Mouse (Mus musculus): ENCODE data around the gene Stx1a. TPM values are rescaled to one million over a fixed set of nuclear protein-coding genes. Genes with fewer than 3 reads are reported as not detected.

Stx1a gene
- 6.6 and 9.0 TPM in 2 replicates for polyA plus RNA-seq (2015; fragmentation: Nextera tagmentation; extraction: Ambion mirVana)

DNA sequence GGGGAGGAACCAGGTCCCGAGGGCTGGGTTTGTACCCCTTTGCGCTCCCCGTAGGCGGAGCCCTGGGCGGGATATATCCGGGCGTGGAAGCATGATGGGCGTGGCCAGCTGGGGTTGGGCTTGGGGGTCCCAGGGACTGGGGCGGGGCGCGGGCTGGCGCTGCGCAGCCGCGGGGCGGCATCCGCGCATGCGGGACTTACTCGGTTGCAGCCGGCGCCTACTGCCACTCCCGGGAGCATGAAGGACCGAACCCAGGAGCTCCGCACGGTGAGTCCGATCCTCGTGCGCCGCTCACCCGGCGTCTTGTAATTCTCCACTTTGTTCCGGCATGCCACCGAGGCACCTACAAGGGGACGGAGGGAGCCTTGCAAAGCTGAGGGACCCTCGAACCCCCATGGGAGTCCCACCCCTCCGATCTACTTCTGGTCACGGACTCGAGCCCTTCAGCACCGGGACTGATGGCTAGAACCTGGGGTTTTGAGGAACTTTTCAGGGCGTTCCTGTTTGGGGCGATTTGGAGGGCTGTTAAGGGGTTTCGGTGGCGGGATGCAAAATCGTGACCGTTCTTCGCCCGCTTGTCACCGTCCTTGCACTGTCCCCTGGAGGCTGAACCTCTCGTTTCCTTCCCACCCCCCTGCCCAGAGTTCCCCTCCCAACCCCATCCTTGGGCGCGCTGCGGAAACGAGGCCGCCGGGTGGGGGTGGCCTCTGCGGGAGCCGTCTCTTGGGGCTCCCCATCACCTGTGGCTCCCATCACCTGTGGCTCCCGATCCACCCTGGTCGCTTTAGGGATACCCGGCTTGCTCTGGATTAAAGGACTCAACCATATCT lies at the start of gene Stx1a:
Gene Stx1a, plus strand, starts transcription at position 139 of the 830 bp plus-strand sequence.
- TF ChIP-seq CTCF (IDR thresholded peaks at IDR 0.05; ENCODE audit: low read depth), result no peak
- ATAC-seq (replicated peaks; ENCODE audit: low FRiP score, low read depth) (peak; percentile 85), DNase-seq (ENCODE audit: low spot score) (peak; percentile 96)
- no peaks in the 10 kb centered on the region for H3K9me3 ChIP-seq (replicated peaks; ENCODE audit: low read length)
- peak within 1 kb of the TSS; percentile 90 for H3K4me2 ChIP-seq (ENCODE audit: low read length)
- H3K27me3 ChIP-seq (ENCODE audit: insufficient read depth, low read length), result no peaks in the 10 kb centered on the region
- WGBS, result under 1% methylated on average over 61 of the region's 61 CpGs
- H3K9ac ChIP-seq (ENCODE audit: low read depth, low read length), result peak within 1 kb of the TSS; percentile 73
- peaks cover 23% of the 10 kb centered on the region for H3K4me1 ChIP-seq (replicated peaks; ENCODE audit: insufficient read depth, low read length)
- H3K27ac ChIP-seq, result no peak within 1 kb of the TSS
- H3K4me3 ChIP-seq (replicated peaks; ENCODE audit: low read depth, low read length), result peak within 1 kb of the TSS; percentile 72
- H3K36me3 ChIP-seq (ENCODE audit: insufficient read depth, low read length), result no peaks in the 10 kb centered on the region

DNA sequence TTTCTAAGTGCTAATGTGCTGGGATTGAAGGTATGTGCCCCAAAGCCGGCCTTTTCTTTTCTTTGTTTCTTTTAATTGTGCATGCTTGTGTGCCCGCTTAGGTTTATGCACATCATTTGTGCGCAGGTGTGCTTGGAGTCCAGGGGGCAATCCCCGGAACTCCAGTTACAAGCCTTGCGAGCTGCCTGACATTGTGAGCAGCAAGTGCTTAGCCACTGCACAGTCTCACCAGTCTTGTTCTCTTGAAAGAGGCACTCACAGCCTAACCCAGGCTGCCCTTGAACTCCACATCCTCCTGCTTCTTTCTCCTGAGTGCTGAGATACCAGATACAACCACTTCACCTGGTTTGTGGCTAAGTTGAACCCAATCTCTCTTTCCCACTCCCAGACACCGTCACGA lies 49.8 kb upstream of the Stx1a start:
- H3K27ac ChIP-seq, result no peak overlapping the region
- no peak for ATAC-seq (replicated peaks; ENCODE audit: low FRiP score, low read depth)

DNA sequence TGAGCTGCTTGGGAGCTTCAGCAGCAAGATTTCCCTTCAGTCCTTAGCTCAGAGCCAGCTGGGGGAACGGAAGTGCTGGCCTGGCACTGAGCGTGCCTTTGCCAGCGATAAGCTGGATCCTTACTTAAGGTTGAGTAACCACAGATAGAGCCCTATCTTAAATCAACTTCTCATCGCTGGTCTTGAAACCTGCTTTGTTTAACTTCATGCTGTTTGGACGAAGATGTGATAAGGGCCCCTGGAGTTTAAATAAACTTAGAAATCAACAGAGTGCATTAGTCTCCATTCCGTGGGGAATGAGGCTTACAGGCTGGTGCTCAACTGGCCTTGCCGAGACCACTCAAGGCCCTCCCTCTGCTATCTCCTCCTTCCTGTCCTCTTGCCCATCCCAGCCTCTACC lies 49.0 kb upstream of the Stx1a start:
- DNase-seq (ENCODE audit: low spot score) (no peak), ATAC-seq (replicated peaks; ENCODE audit: low FRiP score, low read depth) (no peak)
- H3K4me3 ChIP-seq (replicated peaks; ENCODE audit: low read depth, low read length), result no peak overlapping the region
- TF ChIP-seq CTCF (IDR thresholded peaks at IDR 0.05; ENCODE audit: low read depth), result no peak
- H3K27me3 ChIP-seq (ENCODE audit: insufficient read depth, low read length), result no peaks in the 10 kb centered on the region
- H3K9ac ChIP-seq (ENCODE audit: low read depth, low read length), result no peak overlapping the region
- H3K36me3 ChIP-seq (ENCODE audit: insufficient read depth, low read length), result no peaks in the 10 kb centered on the region
- WGBS, result 57% methylated on average over 7 of the region's 7 CpGs
- no peaks in the 10 kb centered on the region for H3K4me1 ChIP-seq (replicated peaks; ENCODE audit: insufficient read depth, low read length)
- no peak overlapping the region for H3K4me2 ChIP-seq (ENCODE audit: low read length)
- no peak overlapping the region for H3K27ac ChIP-seq
- no peaks in the 10 kb centered on the region for H3K9me3 ChIP-seq (replicated peaks; ENCODE audit: low read length)

More for the DNA sequence above, 49.8 kb upstream of the Stx1a start:
- no peak overlapping the region for H3K9ac ChIP-seq (ENCODE audit: low read depth, low read length)
- no peak overlapping the region for H3K4me2 ChIP-seq (ENCODE audit: low read length)
- DNase-seq (ENCODE audit: low spot score), result no peak
- 87% methylated on average over 7 of the region's 7 CpGs for WGBS
- no peaks in the 10 kb centered on the region for H3K4me1 ChIP-seq (replicated peaks; ENCODE audit: insufficient read depth, low read length)
- no peaks in the 10 kb centered on the region for H3K36me3 ChIP-seq (ENCODE audit: insufficient read depth, low read length)
- H3K4me3 ChIP-seq (replicated peaks; ENCODE audit: low read depth, low read length), result no peak overlapping the region
- no peaks in the 10 kb centered on the region for H3K27me3 ChIP-seq (ENCODE audit: insufficient read depth, low read length)
- TF ChIP-seq CTCF (IDR thresholded peaks at IDR 0.05; ENCODE audit: low read depth), result no peak
- no peaks in the 10 kb centered on the region for H3K9me3 ChIP-seq (replicated peaks; ENCODE audit: low read length)

DNA sequence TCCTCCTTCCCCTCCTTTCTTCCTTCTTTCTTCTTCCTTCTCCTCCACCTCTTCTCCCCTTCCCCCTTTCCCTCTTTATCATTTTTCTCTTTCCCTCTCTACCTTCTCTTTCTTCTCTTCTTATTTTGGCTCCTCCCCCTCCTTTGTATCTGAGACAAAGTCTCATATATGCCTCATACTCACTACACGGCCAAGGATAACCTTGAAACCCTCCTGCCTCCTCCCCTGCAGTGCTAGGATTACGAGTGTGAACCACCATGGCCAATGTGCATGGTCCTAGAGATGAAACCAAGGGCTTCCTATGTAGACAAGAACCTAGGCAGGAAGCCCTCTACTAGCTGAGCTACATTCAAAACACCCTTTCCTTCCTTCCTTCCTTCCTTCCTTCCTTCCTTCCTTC lies 48.4 kb upstream of the Stx1a start:
- no peak for DNase-seq (ENCODE audit: low spot score)
- Histone ChIP-seq H3K4me3 (replicated peaks; ENCODE audit: low read depth, low read length) (no peak overlapping the region), H3K4me1 (replicated peaks; ENCODE audit: insufficient read depth, low read length) (no peaks in the 10 kb centered on the region), H3K27me3 (ENCODE audit: insufficient read depth, low read length) (no peaks in the 10 kb centered on the region), H3K9me3 (replicated peaks; ENCODE audit: low read length) (no peaks in the 10 kb centered on the region), H3K27ac (no peak overlapping the region), H3K9ac (ENCODE audit: low read depth, low read length) (no peak overlapping the region), H3K4me2 (ENCODE audit: low read length) (no peak overlapping the region), H3K36me3 (ENCODE audit: insufficient read depth, low read length) (no peaks in the 10 kb centered on the region)
- no peak for TF ChIP-seq CTCF (IDR thresholded peaks at IDR 0.05; ENCODE audit: low read depth)
- ATAC-seq (replicated peaks; ENCODE audit: low FRiP score, low read depth), result no peak
- WGBS, result 59% methylated on average over 2 of the region's 2 CpGs

DNA sequence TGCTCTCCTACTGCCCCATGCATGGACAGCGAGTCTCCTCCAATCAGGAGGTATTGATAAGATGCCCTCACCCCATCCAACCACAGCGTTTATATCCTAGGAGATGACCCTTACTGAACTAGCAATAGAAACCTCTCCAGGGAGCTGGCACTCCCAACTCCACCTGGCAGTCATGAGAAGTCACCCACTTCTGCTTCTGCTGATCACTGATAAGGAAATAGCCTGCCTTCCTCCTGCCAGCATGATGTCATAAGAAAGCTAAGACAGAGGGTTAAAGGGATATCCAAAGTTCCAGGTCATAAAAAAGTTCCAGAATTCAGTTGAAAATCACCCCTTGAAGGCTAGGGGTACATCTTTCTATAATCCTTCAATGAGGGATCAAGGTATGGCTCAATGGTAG lies 47.1 kb upstream of the Stx1a start:
- WGBS, result 90% methylated on average over 2 of the region's 2 CpGs
- no peak for DNase-seq (ENCODE audit: low spot score)
- Histone ChIP-seq H3K4me2 (ENCODE audit: low read length) (no peak overlapping the region), H3K4me1 (replicated peaks; ENCODE audit: insufficient read depth, low read length) (no peaks in the 10 kb centered on the region), H3K4me3 (replicated peaks; ENCODE audit: low read depth, low read length) (no peak overlapping the region), H3K9ac (ENCODE audit: low read depth, low read length) (no peak overlapping the region), H3K27ac (no peak overlapping the region), H3K36me3 (ENCODE audit: insufficient read depth, low read length) (no peaks in the 10 kb centered on the region), H3K27me3 (ENCODE audit: insufficient read depth, low read length) (no peaks in the 10 kb centered on the region), H3K9me3 (replicated peaks; ENCODE audit: low read length) (no peaks in the 10 kb centered on the region)
- no peak for ATAC-seq (replicated peaks; ENCODE audit: low FRiP score, low read depth)
- no peak for TF ChIP-seq CTCF (IDR thresholded peaks at IDR 0.05; ENCODE audit: low read depth)

DNA sequence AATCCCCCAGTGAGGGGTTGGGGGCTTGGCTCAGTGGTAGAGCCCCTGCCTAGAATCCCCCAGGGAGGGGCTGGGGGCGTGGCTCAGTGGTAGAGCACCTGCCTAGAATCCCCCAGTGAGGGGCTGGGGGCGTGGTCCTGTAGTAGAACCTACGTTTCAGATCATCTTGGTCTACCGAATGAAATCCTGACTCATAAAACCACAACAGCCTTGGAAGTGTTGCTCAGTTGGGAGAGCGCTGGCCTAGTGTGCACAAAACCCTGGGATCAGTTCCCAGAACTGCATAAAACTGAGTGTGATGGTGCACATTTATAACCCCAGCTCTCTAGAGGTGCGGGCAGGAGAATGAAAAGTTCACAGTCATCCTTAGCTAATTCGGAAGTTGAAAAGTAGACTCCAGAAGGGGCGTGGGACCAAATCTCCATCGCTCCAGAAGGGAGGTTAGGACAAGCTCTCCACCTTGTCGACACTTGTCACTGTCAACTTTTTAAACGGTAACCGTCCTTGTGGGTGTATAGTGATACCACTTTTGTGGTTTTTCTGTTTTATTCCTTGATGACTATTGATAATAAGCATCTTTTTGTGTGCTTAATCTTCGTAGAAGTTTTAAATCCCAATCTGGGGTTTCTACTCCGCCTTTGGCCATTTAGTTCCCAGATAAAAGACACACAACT lies 46.6 kb upstream of the Stx1a start:
- no peaks in the 10 kb centered on the region for H3K4me1 ChIP-seq (replicated peaks; ENCODE audit: insufficient read depth, low read length)
- no peaks in the 10 kb centered on the region for H3K27me3 ChIP-seq (ENCODE audit: insufficient read depth, low read length)
- no peak overlapping the region for H3K9ac ChIP-seq (ENCODE audit: low read depth, low read length)
- no peaks in the 10 kb centered on the region for H3K9me3 ChIP-seq (replicated peaks; ENCODE audit: low read length)
- no peak overlapping the region for H3K4me2 ChIP-seq (ENCODE audit: low read length)
- no peak for ATAC-seq (replicated peaks; ENCODE audit: low FRiP score, low read depth)
- no peaks in the 10 kb centered on the region for H3K36me3 ChIP-seq (ENCODE audit: insufficient read depth, low read length)
- TF ChIP-seq CTCF (IDR thresholded peaks at IDR 0.05; ENCODE audit: low read depth), result no peak
- H3K4me3 ChIP-seq (replicated peaks; ENCODE audit: low read depth, low read length), result no peak overlapping the region
- no peak for DNase-seq (ENCODE audit: low spot score)
- H3K27ac ChIP-seq, result no peak overlapping the region
- WGBS, result 84% methylated on average over 14 of the region's 14 CpGs
